Mouse (Mus musculus) thymus, postnatal 25 days (tissue): ENCODE measurements at regions not wholly inside any gene's neighbourhood (a gene's known extent, or its start where the extent isn't known, plus 50 kb on each side); places are given as distances from the start of the nearest gene placed in this dataset.

ENCODE experiments used
- DNase-seq: peaks from one replicate; pipeline ENCODE4 v3.0.0; 2022

DNA sequence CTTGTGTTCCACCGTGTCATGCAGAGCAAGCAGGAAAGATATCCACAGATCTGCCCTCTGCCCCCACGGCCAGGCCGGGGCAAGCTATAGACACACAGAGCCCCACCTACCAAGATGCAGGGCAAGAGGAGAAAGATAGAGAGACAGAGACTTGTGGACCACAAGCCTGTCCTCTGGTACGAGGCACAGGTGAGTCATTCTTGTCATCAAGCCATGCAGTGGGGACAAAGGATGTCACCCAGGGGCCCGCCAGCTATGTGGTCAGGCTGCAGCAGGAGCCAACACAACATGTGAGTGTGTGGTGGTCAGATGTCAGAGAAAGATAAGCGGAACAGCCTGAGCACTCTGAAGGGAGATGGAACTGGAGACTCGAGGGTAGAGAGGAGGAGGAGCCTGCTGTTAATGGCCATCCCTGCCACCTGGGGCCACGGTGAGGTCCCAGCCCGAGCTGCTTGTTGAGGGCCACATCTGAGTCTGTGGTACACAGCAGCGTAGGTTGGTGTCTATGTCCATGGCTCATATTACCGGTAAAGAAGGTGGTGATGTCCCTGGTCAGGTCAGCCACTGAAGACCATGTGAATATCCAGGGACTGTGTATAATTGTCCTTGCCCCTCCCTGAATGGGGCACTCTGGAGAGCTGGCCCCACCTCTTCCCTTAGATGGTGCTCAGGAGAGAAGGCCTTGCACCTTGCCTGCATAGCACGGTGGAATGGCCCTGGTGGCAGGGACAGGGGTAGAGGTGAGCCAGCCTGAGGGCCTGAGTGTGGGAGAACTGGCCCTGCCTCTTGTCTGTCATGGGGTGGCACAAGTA lies 226.2 kb upstream of the Krr1 start:
- no peak for DNase-seq

DNA sequence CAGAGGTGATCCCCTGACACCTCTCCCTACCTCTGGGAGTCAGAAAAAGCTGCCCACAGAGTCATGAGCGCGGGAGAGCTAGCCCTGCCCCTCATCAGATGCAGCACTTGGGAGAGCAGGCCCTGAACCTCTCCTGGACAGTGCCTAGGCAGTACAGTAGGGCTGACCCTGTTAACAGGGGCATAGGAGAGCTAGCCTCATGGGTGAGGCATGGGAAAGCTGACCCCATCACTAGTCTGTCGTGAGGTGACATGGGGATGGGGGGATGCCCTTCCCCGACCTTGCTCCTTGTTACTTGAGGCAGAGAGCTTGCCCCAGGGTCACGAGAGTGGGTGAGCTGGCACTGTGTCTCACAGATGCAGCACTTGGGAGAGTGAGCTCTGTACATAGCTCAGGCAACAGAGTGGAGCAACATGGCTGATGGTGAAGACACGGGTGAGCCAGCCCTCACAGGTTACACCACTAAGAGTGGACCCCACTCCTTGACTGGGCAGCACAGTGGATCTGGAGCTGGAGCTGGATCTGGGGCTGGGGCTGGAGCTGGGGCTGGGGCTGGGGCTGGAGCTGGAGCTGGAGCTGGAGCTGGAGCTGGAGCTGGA lies 225.5 kb upstream of the Krr1 start:
- DNase-seq = no peak

DNA sequence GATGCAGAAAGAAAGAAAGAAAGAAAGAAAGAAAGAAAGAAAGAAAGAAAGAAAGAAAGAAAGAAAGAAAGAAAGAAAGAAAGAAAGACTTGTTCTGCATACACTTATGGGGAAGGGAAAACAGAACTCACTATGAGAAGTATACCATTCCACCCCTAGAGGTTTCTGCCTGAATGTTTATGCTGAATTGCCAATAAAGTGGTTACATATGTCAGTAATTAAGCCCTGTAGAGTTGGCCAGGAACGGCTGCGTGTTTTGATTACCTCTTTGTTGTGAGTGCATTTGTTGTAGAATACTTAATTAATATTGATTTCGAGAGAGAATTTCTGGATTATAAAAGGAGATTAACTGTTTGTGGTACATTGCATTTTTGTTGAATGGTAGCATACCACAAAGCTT lies 224.0 kb upstream of the Krr1 start:
- no peak for DNase-seq

DNA sequence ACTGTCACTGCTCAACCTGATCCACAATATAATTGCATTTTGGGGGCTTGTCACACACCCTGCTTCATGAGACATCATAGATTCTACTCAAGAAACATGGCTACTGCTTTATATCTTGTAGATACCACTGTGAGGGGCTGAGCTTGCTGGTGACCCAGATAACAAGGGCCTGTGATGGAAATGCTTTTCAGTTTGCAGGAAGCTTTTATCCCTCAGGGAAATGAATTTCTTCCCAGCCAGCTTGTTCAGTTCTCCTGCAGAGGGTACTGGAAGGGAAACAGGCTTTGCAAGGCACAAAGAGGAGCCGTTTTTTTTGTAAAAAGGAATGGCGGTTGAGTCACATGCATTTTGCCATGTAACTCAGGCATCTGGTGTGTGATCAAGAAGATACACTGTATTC lies 218.8 kb upstream of the Krr1 start:
- no peak for DNase-seq

DNA sequence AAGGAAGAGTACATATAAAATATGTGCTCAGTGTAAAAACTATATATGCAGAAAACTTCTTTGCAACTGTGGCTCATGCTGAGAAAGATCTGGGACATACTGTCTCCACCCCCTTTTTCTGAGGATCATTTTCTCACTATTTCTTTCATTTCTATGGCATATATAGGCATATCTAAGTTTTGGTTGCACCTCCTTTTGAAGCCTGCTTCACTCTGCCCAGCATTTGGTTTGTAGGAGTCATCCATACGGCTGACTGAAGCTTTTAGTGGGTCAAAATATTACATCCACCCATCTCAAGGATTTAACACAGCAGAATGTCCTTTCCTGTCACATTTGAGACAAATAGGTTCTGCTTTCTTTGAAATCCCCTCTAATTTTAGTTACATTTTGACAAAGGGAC lies 216.5 kb upstream of the Krr1 start:
- DNase-seq = no peak

DNA sequence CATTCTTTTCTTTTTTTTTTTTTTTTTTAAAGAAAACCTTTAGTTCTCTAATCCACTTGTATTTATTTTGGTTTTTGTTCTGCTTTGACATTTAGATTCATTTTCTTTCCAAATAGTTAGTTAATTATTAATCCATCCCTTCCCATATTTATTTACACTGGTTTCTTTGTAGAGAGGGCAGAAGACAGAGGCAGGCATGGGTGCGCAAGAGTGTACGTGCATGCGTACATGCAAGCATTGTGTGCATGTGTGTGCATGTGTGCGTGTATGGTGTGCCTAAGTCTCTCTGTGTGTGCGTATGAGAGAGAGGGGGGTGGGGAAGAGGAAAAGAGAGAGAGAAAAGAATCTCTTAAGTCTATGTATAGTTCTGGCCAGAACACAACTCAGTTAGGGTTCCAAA lies 215.9 kb upstream of the Krr1 start:
- DNase-seq = no peak

DNA sequence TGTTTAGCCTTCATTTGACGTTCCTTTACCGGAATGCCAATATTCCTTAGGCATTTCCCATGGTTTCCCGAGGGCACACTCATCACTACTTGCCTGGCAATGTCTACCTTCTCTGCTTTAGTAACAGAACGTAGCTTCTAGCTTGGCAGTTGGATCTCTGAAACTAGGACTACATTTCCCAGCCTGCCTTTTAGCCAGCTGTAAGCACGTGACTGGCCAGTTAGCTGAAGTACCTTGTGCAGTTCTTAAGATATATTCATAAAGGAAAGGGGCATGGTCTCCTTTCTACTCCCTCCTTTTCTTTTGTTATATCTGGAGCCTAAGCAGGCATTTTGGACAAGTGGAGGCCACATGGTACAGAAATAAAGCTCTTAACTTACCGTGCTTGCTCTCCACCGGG lies 214.8 kb upstream of the Krr1 start:
- DNase-seq = no peak

DNA sequence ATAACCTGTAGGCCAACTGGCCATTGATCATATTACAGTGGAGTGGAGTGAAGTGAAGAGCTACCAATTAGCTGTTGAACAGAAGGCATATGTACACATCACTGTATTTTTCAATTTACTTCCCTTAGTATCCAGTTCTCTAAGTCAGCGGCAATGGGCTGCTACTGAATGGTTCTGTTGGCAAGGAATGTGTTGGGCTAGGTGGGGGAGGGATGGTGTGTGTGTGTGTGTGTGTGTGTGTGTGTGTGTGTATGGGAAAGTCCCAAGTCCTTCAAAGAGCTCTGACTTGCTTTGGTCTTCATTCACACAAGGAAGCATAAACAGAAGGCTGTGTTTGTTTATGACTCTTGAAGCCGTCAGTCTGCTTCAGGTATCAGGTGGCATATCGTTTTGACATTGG lies 213.0 kb upstream of the Krr1 start:
- no peak for DNase-seq

DNA sequence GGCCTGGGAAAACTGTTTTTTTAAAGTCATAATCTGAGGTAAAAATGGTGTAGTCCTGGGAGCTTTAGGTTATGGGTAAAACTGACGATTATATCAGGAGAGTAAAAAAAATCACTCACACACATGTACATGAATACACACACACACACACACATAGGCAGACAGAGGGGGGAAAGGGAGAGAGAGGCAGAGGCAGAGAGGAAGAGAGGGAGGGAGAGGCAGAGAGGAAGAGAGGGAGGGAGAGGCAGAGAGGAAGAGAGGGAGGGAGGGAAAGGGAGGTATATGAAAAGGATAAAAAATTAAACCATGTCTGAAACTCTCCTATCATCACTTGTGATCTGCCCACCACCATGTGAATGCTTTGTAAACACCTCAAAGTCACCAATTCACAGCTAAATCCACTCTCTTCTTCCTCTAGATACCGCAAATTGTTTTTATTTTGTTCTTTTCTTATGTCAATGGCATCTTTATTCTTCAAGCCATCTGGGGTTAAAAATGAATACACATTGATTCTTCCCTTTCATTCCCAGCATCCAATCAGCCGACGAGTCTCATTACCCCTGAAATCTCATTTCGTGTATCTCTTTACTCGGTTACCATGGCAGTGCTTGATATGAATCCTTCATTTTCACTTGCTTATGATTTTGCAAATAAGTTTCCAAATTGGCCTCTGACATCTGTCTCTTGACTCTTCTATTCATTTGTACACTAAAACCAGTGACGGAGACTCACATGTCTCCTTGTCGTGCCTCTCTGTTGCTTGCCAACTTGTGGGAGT lies 209.5 kb upstream of the Krr1 start:
- DNase-seq = no peak

DNA sequence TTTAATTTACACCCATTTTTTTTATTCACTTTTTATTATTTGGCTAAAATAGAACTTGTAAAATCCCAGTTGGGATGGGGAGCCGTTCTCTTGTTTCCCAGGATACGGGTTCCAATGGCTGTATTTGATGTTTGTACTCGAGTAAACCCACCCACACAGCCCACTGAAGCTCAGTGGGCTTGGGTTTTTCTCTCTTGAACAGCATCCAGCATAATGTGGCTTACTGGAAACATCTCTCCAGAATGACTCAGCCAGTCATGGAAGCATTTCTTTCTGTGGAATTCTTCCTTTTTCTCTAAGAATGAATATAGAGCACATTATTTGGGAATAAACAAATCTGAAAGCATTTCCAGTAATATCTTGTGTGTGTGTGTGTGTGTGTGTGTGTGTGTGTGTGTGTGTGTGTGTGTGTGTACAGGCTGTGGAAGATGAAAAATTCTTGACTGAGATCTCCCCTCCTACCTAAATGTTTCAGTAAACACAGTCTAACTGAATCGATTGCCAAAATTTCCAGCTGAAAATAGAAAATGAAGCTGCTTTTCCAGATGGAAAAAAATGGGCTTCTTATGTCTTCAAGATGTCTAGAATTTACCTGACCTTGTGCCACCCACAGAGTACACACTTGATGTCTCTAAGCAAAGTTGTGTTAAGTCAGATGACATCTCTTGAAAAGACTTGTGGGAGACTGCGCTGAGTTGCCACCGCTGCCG lies 205.3 kb upstream of the Krr1 start:
- no peak for DNase-seq

DNA sequence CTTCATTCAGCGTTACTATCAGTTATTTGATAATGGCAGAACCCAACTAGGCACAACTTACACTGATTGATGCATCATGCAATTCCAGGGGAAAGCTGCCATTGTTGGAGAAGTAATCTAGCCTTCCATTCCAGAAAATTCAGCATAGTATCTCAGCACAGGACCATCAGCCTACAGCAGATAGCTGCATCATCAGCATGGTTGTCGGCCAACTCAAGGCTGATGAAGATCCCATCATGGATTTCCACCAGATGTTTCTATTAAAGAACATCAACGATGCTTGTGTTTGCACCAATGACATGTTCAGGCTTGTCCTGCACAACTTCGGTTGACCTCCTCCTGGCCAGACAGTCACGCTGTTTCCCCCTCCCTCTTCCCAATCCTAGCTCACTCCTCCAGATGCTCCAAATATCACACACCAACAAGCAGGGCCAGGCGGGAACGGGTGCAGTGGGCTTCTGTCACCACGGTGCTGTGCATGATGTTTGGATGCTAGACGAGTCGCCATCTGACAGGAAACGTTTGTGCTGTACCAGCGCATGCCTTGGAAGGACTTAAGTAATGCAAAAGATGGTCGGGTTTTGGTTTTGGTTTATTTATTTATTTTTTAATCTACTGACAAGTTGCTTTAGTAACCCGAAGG lies 204.5 kb upstream of the Krr1 start:
- no peak for DNase-seq

DNA sequence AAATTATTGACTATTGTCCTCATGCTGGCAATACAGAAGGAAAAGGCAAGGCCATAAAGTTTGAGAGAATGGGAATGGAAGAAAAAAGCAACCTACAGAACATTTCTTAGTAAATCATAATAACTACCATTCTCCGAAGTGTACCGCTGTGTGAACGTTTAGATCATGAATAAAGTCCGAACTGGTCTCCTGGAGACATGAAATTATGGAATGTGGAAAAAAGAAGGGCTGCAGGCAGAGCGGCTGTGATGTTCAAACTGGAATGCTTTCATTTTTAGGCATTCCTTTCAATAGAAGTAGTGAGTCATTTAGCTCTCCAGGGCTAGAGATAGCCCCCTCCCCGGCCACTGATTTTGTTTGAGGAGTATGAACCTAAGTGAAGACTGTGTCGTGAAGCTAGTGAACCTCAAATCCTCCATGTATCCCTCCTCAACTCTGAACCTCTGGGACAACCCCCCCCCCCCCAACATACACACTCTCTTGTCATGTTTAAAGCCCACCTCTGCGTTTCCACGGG lies 202.9 kb upstream of the Krr1 start:
- DNase-seq = no peak

DNA sequence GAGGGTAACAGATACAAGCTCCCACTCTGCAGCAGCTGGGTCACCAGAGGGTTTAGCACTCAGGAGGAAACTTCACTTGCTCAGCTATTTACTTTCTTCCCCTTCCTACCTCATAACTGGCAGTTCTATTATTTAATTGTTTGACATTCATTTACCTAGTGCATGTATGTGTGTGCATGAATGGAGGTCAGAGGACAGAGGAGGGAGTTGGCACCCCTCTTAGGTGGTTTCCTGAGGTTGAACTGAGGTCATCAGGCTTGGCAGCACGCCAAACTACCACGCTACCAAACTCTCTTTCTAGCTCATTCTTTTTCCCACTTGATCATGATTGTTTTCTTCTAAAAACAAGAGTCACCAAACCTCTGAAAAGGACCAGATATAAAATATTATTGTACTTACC lies 202.4 kb upstream of the Krr1 start:
- no peak for DNase-seq

DNA sequence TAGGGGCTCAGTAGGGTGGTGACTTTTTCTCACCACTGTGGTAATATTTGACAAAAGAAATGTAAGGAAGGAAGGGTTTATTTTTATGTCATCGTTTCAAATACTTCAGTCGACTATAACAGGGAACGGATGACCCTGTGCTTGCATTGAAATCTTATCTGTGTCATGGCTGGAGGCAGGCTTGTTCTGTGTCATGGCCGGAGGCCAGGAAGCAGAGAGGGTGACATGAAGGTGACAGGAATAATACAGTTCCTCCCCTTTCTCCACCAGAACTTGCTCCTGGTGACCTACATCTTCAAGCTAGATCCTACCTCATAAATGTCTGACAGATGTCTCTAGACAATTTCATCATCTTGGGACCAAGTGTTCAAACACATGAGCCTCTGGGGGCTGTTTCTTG lies 201.5 kb upstream of the Krr1 start:
- DNase-seq = no peak

DNA sequence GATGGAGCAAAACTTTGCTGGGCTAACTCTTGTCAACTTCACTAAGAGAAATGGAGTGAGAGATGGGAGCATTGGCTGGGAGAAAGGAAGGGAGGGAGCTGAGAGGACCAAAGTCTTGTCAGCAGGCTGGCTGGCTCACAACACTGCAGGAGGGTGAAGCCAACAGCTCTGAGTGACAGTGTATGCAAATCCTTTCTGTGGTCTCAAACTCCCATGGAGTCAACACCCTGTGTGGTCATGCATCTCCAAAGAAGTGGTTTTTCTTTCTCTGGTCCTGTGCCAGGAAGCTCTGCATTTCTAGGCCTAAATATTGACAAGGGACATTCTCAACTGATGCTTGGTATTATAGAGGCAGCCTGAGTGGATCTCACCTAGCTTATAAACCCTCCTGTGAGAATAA lies 194.9 kb upstream of the Krr1 start:
- DNase-seq = no peak

DNA sequence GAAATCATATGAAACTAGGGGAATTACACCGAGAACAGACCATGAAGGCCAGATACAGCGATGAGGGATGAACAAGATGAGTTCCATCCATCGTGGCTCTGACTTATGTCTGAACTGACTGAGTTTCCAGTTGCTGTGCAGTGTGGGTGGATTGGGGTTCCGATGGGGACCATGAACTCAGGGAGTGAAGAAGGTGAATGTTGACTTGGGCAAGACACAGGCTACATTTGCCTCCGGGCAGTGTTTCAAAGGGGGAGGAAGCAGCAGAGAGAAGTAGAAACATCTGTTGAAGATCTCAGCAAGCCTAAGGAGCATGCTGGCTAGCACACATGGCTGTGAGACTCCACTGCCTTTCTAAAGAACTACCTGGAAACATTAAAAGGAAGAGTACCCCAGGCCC lies 194.4 kb upstream of the Krr1 start:
- DNase-seq = no peak

DNA sequence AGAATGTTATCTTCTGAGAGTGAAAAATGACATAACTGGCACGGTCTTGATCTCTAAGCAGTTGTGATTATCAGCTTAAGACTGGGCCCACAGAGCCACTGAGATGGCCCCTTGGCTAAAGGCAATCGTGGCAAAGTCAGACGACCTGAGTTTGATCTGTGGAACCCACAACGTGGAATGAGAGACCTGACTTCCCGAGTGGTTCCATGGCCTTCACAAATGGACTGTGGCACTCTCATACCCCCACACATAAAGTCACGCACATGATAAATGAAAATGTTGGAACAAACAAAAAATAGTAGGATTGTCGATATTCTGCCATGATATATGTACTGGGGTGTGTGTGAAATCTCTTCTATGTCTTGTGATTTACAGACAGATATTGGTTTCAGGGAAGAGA lies 192.5 kb upstream of the Krr1 start:
- no peak for DNase-seq

DNA sequence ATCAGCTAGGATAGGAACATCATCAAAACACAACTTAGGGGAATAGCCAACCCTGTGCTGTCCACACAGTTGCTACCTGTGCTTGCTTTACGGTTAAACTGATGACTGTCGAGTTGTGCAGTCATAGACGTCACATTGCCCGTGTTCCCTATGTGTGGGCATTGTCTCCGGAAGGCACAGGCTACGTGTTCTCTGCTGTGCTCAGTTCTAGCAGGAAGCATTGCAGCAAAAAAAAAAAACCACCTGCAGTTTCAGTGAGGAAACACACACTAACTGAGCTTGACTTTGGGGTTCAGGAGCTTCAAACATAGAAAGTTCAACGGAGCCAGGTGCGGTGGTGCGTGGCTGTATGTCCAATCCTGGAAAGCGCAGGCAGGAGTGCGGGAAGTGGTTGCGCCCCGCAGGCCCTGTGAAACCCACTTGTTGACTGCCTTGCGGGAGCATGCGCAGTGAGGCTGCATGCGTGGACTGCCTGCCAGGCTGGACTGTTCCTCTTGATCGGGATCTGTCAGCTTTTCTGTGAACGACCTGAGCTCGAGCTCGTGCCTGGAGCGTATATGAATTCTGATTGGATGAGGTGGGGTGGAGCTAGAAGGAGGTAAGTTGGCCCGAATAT lies 190.2 kb upstream of the Krr1 start:
- peak; percentile 51 for DNase-seq

DNA sequence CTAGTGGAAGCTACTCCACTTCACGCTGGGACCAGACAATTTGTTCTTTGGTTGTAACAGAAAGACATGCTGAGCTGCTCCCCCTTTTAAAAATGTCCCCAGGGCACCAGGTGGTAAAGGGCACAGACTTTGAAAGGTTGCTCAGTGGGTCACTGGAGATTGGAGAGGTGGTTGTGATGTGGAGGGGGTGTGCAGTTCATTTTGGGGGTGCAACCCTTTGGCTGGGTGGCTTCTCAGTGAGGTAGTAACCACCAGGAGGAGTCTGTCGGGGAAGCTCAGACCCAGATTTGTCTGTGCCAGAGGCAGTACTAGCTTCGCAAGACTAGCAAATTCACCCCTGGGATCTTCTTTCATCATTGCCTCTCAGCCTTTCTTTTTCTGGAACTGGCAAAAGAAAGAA lies 189.0 kb upstream of the Krr1 start:
- DNase-seq = no peak

DNA sequence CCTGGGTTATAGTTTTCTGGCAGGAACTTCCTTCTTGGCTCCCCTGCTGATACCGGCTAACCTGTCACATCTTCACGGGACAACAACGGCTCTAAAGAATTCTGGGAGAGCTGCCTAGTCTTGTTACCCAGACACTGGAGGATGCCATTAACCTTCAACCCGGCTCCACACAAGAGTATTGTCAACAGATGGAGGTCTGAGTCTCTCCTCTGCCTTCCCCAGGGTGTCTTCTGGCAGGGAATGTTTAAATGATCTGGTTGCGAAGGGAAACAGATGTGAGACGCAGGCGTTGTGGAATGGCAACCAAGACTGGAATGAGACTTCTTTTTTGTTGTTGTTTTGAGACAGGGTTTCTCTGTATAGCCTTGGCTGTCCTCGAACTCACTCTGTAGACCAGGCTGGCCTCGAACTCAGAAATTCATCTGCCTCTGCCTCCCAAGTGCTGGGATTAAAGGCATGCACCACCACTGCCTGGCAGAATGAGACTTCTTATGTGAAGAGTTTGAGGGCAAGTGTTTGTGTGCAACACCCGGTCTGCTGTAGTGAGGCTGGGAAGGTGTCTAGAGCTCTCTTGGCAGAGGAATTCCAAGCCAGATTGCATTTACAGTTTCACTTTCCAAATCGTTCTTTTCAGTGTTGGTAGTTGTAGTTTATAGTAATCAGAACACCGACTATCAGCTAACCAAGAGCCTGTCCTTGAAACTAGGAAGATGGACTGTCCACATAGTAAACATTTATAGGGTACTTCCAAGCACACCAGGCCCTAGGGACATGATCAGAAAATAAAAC lies 188.2 kb upstream of the Krr1 start:
- DNase-seq = no peak

DNA sequence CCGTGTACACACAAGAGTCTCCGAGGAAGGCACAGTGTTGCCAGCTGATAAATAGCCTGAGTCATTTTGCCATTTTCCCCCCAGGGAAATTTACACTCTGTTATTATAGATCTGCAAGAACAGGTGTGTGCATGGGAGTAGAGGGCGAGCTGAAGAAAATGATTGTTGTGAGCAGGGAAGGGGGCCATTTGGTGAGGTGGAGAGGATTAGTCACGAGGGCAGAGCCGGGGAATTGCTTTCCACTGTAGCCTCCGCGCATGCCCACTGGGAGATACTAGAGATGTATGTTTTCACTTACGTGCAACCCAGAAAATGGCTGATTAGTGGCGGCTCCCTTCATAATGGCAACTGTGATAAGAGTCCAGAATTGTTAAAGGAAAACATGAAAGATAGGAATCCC lies 185.3 kb upstream of the Krr1 start:
- DNase-seq = no peak

DNA sequence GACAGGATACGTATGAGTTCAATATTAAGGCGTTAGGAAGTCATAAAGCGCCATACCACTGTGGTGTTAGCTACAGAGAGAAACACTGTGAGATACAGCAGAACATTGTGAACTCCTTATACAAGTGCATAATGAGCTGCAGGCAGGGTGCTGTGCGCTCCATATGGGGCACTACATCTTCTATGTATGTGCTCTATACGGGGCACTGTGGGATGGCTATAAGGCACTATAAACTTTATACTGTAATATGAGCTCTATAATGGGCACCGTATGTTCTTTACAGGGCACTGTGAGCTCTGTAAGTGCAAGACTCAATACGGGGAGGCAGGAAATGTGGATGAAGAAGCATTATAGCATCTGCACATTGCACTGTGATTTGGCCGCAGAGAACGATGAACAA lies 183.2 kb upstream of the Krr1 start:
- no peak for DNase-seq
